Mouse (Mus musculus): ENCODE measurements around the gene Pik3cg. TPM values are rescaled to one million over a fixed set of nuclear protein-coding genes. Genes with fewer than 3 reads are reported as not detected.

Gene Pik3cg
- total and polyA plus RNA-seq, 2 experiments from 2014 or later: 0.57 to 0.61 TPM

- H3K36me3 ChIP-seq (replicated peaks; ENCODE audit: control insufficient read depth, insufficient read depth, low read length): no peaks in the 10 kb centered on the region
- H3K4me2 ChIP-seq (ENCODE audit: low read depth, low read length): no peak overlapping the region
- H3K9me3 ChIP-seq (replicated peaks; ENCODE audit: control insufficient read depth, low read length): no peaks in the 10 kb centered on the region
- TF ChIP-seq EP300 (IDR thresholded peaks at IDR 0.05; ENCODE audit: low read depth) (no peak), CTCF (IDR thresholded peaks at IDR 0.05; ENCODE audit: low read depth) (no peak)
- ATAC-seq (ENCODE audit: insufficient read depth, low read depth): no peak
- no peaks in the 10 kb centered on the region for H3K27me3 ChIP-seq (ENCODE audit: control insufficient read depth, insufficient read depth, low read length)
- H3K4me3 ChIP-seq (ENCODE audit: low read depth, low read length): no peak overlapping the region
- no peak for DNase-seq (ENCODE audit: low spot score)
- 45% methylated on average over 2 of the region's 2 CpGs for WGBS
- no peak overlapping the region for H3K9ac ChIP-seq (replicated peaks; ENCODE audit: low read depth, low read length)
- no peaks in the 10 kb centered on the region for H3K4me1 ChIP-seq (ENCODE audit: control insufficient read depth, insufficient read depth)
- H3K27ac ChIP-seq (ENCODE audit: low read depth): no peak overlapping the region
Observed at GRCm38 (mm10) chr12:32163706-32164105, 44.8 kb downstream of the Pik3cg start.

GRCm38 (mm10) chr12:32158757-32159156 lies 49.7 kb downstream of the Pik3cg start:
- Histone ChIP-seq H3K4me1 (ENCODE audit: control insufficient read depth, insufficient read depth) (no peaks in the 10 kb centered on the region), H3K27ac (ENCODE audit: low read depth) (no peak overlapping the region), H3K9me3 (replicated peaks; ENCODE audit: control insufficient read depth, low read length) (no peaks in the 10 kb centered on the region), H3K4me2 (ENCODE audit: low read depth, low read length) (no peak overlapping the region), H3K27me3 (ENCODE audit: control insufficient read depth, insufficient read depth, low read length) (no peaks in the 10 kb centered on the region), H3K36me3 (replicated peaks; ENCODE audit: control insufficient read depth, insufficient read depth, low read length) (no peaks in the 10 kb centered on the region), H3K4me3 (ENCODE audit: low read depth, low read length) (no peak overlapping the region), H3K9ac (replicated peaks; ENCODE audit: low read depth, low read length) (no peak overlapping the region)
- 69% methylated on average over 5 of the region's 5 CpGs for WGBS
- ATAC-seq (ENCODE audit: insufficient read depth, low read depth) (no peak), DNase-seq (ENCODE audit: low spot score) (no peak)
- TF ChIP-seq CTCF (IDR thresholded peaks at IDR 0.05; ENCODE audit: low read depth) (no peak), EP300 (IDR thresholded peaks at IDR 0.05; ENCODE audit: low read depth) (no peak)

GRCm38 (mm10) chr12:32146606-32147005 lies 61.9 kb downstream of the Pik3cg start:
- Histone ChIP-seq H3K4me1 (ENCODE audit: control insufficient read depth, insufficient read depth) (no peaks in the 10 kb centered on the region), H3K27me3 (ENCODE audit: control insufficient read depth, insufficient read depth, low read length) (no peaks in the 10 kb centered on the region), H3K36me3 (replicated peaks; ENCODE audit: control insufficient read depth, insufficient read depth, low read length) (no peaks in the 10 kb centered on the region), H3K9me3 (replicated peaks; ENCODE audit: control insufficient read depth, low read length) (no peaks in the 10 kb centered on the region), H3K4me2 (ENCODE audit: low read depth, low read length) (no peak overlapping the region), H3K27ac (ENCODE audit: low read depth) (no peak overlapping the region), H3K4me3 (ENCODE audit: low read depth, low read length) (no peak overlapping the region), H3K9ac (replicated peaks; ENCODE audit: low read depth, low read length) (no peak overlapping the region)
- no peak for TF ChIP-seq CTCF (IDR thresholded peaks at IDR 0.05; ENCODE audit: low read depth)
- TF ChIP-seq EP300 (IDR thresholded peaks at IDR 0.05; ENCODE audit: low read depth): no peak
- no peak for ATAC-seq (ENCODE audit: insufficient read depth, low read depth)
- no peak for DNase-seq (ENCODE audit: low spot score)
- WGBS: 68% methylated on average over 7 of the region's 7 CpGs

- H3K36me3 ChIP-seq (replicated peaks; ENCODE audit: control insufficient read depth, insufficient read depth, low read length): no peaks in the 10 kb centered on the region
- 70% methylated on average over 4 of the region's 4 CpGs for WGBS
- no peaks in the 10 kb centered on the region for H3K27me3 ChIP-seq (ENCODE audit: control insufficient read depth, insufficient read depth, low read length)
- no peak overlapping the region for H3K4me3 ChIP-seq (ENCODE audit: low read depth, low read length)
- H3K9ac ChIP-seq (replicated peaks; ENCODE audit: low read depth, low read length): no peak overlapping the region
- no peaks in the 10 kb centered on the region for H3K9me3 ChIP-seq (replicated peaks; ENCODE audit: control insufficient read depth, low read length)
- no peaks in the 10 kb centered on the region for H3K4me1 ChIP-seq (ENCODE audit: control insufficient read depth, insufficient read depth)
- H3K4me2 ChIP-seq (ENCODE audit: low read depth, low read length): no peak overlapping the region
- TF ChIP-seq CTCF (IDR thresholded peaks at IDR 0.05; ENCODE audit: low read depth): no peak
- TF ChIP-seq EP300 (IDR thresholded peaks at IDR 0.05; ENCODE audit: low read depth): no peak
- DNase-seq (ENCODE audit: low spot score) (no peak), ATAC-seq (ENCODE audit: insufficient read depth, low read depth) (no peak)
- H3K27ac ChIP-seq (ENCODE audit: low read depth): no peak overlapping the region
Observed at GRCm38 (mm10) chr12:32145651-32146050, 62.8 kb downstream of the Pik3cg start.

GRCm38 (mm10) chr12:32144513-32144912 lies 63.9 kb downstream of the Pik3cg start:
- 3% methylated on average over 5 of the region's 5 CpGs for WGBS
- TF ChIP-seq EP300 (IDR thresholded peaks at IDR 0.05; ENCODE audit: low read depth): no peak
- peak; percentile 83 for TF ChIP-seq CTCF (IDR thresholded peaks at IDR 0.05; ENCODE audit: low read depth)
- no peak overlapping the region for H3K27ac ChIP-seq (ENCODE audit: low read depth)
- H3K36me3 ChIP-seq (replicated peaks; ENCODE audit: control insufficient read depth, insufficient read depth, low read length): no peaks in the 10 kb centered on the region
- no peak overlapping the region for H3K9ac ChIP-seq (replicated peaks; ENCODE audit: low read depth, low read length)
- H3K4me1 ChIP-seq (ENCODE audit: control insufficient read depth, insufficient read depth): no peaks in the 10 kb centered on the region
- no peaks in the 10 kb centered on the region for H3K9me3 ChIP-seq (replicated peaks; ENCODE audit: control insufficient read depth, low read length)
- H3K27me3 ChIP-seq (ENCODE audit: control insufficient read depth, insufficient read depth, low read length): no peaks in the 10 kb centered on the region
- DNase-seq (ENCODE audit: low spot score): peak; percentile 64
- peak; percentile 70; the same call in 1 of the 2 replicates for ATAC-seq (ENCODE audit: insufficient read depth, low read depth)
- H3K4me3 ChIP-seq (ENCODE audit: low read depth, low read length): no peak overlapping the region
- no peak overlapping the region for H3K4me2 ChIP-seq (ENCODE audit: low read depth, low read length)

GRCm38 (mm10) chr12:32143782-32144181 lies 64.7 kb downstream of the Pik3cg start:
- H3K4me2 ChIP-seq (ENCODE audit: low read depth, low read length): no peak overlapping the region
- H3K27ac ChIP-seq (ENCODE audit: low read depth): no peak overlapping the region
- DNase-seq (ENCODE audit: low spot score) (no peak), ATAC-seq (ENCODE audit: insufficient read depth, low read depth) (no peak)
- 73% methylated on average over 5 of the region's 5 CpGs for WGBS
- TF ChIP-seq CTCF (IDR thresholded peaks at IDR 0.05; ENCODE audit: low read depth) (no peak), EP300 (IDR thresholded peaks at IDR 0.05; ENCODE audit: low read depth) (no peak)
- H3K9me3 ChIP-seq (replicated peaks; ENCODE audit: control insufficient read depth, low read length): no peaks in the 10 kb centered on the region
- H3K4me3 ChIP-seq (ENCODE audit: low read depth, low read length): no peak overlapping the region
- H3K27me3 ChIP-seq (ENCODE audit: control insufficient read depth, insufficient read depth, low read length): no peaks in the 10 kb centered on the region
- H3K36me3 ChIP-seq (replicated peaks; ENCODE audit: control insufficient read depth, insufficient read depth, low read length): no peaks in the 10 kb centered on the region
- H3K4me1 ChIP-seq (ENCODE audit: control insufficient read depth, insufficient read depth): no peaks in the 10 kb centered on the region
- no peak overlapping the region for H3K9ac ChIP-seq (replicated peaks; ENCODE audit: low read depth, low read length)
